Mouse (Mus musculus) layer of hippocampus, postnatal 36 days (tissue): ENCODE data around the gene Pik3c2b. TPM values are rescaled to one million over a fixed set of nuclear protein-coding genes. Genes with fewer than 3 reads are reported as not detected.
A peak's percentile ranks its signal among the peaks of the same experiment; 100 is the strongest.

ENCODE experiments used
- DNase-seq, 2 experiments: peaks; one replicate each; pipeline ENCODE4 v3.0.0; 2022
- total RNA-seq, 2 experiments: library from RNA; stranded (reverse); gene quantifications; 2 replicates each; pipeline ENCODE4 v1.2.3; 2021

The Pik3c2b gene
- total RNA-seq, 2 experiments from 2014 or later: 14.7 to 16.2 TPM

- peak; percentile 64 to 78 for DNase-seq
Measured at GRCm38 (mm10) chr1:133100980-133101798, 55.7 kb downstream of the Pik3c2b start.

DNA sequence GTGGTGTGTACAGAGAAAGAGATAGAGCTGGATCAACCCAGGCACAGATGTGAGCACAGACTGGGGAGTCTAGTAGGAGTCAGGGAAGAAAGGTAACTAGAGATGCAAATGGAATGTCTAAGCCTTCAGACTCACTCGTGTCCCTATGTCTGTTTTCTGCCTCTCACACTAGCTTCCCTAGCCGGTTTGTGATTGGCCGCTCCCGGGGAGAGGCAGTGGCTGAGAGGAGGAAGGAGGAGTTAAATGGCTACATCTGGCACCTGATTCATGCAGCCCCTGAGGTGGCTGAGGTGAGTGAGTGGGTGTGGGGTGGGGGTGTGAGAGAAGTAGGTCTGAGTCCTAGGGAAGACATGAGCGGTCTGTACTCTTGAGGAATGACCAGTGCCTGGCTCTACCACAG, 56.6 kb downstream of the Pik3c2b start:
- DNase-seq: no peak

GRCm38 (mm10) chr1:133103315-133103714, 57.8 kb downstream of the Pik3c2b start:
- no peak for DNase-seq

GRCm38 (mm10) chr1:133103871-133104270, 58.4 kb downstream of the Pik3c2b start:
- no peak for DNase-seq

GRCm38 (mm10) chr1:133116108-133116507, 70.6 kb downstream of the Pik3c2b start:
- DNase-seq: no peak

DNA sequence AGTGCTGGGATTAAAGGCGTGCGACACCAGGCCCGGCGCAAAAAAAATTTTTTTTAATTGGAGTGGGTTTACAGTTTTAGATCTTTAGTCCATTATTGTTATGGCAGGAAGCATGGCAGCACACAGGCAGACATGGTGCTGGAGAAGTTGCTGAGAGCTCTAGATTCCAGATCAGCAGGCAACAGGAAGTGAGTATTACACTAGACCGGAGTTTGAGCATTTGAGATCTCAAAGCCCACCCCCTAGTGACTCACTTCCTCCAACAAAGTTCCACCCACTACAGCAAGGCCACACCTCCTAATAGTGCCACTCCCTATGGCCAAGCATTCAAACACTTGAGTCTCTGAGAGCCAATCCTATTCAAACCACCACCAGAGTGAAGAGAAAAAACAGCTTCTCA, 72.7 kb downstream of the Pik3c2b start:
- DNase-seq: no peak

DNA sequence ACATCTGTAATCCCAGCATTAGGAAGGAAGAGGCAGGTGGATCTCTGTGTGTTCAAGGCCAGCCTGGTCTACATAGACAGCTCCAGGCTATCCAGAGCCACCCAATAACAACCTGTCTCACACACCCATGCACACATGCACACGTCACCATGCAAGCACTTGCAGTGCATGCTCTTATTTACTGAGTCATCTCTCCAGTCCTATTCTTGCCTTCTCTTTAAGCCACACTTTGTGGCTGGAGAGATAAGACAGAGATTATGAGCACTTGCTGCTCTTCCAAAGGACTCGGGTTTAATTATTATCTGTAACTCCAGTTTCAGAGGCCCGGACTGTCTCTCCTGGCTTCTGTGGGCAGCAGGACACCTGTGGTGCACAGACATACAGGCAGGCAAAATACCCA, 73.4 kb downstream of the Pik3c2b start:
- DNase-seq: no peak

DNA sequence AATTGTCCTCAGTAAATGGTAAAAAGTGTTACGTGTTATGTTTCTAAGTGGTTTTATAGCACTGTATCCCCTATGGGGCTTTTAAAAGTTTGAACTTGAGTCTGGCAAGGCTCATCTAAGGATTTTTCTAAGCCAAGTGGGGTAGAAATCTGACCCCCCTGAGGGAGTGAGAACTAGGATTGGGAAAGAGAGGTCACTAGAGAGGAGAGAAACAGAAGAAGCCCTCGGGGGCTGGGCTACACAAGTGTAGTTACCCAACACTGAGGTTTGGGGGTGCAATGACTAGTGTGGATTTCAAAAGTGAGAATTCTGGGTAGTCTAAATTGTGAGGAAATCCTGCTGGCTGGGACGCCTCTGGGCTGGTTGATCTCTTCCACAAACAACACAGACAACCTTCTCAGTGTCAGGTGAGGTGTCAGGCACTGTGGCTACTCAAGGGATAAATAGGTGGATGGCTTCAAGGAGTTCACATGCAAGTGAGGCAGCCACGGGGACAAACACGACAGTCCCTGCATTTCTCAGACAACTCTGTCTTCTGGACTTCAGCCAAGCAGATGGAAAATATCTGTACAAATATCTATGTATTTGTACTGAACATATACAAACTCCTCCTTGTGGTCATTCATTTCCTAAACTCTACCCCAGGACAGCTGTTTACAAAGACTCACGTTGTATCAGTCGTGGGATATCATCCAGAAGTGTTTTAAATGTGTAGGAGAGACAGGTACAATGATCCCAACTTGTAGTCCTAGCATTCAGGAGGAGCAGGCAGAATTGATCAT, 74.7 kb downstream of the Pik3c2b start:
- no peak for DNase-seq

GRCm38 (mm10) chr1:133121246-133121645, 75.8 kb downstream of the Pik3c2b start:
- DNase-seq: no peak

DNA sequence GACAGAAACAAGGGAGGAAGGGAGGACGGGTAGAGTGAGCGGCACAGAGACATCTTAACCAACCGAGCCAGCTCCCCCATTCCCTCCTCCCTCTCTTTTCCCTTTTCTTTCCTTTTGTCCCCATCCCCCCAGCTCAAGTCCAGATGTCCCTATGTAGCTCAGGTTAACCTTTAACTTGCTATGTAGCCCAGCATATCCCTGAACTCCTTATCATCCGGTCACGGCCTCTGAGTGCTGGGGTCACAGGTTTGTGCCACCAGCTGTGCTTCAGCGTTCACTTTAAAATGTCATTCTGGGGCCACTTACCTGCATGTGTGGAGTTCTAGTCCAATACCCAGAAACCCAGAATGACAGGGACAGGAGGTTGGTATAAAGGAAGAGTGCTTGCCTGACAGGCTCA, 78.7 kb downstream of the Pik3c2b start:
- DNase-seq: no peak

- DNase-seq: no peak
Measured at GRCm38 (mm10) chr1:133125640-133126364, 80.3 kb downstream of the Pik3c2b start.

GRCm38 (mm10) chr1:133126365-133126740, 80.9 kb downstream of the Pik3c2b start:
- DNase-seq: no peak

DNA sequence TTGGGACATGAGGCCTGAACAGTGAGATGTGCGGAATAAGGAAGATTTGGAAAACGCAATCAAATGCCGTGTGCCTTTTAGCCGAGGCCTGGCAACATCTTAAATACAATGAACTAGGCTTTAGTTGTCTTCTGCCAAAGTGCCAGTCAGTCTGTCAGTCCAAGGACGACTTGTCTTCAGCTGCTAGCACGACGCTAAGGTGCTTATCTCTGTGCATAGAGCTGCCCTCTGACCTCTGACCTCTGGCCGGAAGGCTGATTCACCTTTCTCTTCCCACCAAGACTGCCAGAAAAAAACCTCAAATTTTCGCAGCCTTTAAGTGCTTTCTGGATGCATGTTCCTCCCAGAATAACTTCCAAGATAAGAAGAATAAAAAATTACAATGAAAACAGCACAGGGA, 81.9 kb downstream of the Pik3c2b start:
- DNase-seq: no peak

DNA sequence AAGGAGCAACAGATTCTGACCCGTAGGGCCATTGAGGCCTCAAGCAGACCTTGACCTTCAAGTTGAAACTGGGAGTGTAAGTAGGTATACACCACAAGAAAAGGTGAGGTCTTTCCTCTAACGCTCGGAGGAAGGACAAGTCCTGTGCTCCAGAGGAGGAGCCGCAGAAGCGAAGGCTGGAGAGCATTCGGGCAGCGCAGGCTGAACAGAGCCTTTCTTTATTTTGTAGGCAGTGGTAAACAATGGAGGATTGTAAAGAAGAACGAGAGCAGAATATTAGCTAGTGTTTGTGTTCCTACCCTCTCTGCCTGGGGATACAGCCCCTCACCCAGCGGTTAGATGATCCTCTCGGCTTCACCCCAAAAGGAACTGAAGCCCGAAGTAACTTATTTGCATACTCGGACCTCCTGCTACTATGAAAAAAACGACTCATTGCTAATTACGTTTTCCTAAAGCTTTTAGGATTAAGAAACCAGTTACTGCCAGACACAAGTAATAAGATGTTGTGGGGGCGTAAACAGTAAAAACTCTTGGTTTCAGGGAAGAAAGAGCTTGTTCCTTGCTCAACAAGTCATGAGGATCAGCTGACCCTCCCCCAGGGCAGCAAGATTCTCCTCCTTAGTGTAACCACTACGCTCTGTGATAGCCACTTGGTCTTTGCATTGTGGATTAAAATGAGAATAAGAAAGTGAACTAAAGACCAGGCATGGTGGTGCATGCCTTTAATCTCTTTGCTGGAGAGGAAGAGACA, 84.2 kb downstream of the Pik3c2b start:
- DNase-seq: no peak

- DNase-seq: peak; percentile 99 to 100
Measured at GRCm38 (mm10) chr1:133130638-133131560, 85.4 kb downstream of the Pik3c2b start, which contains the start of gene Ppp1r15b. TSS of gene Ppp1r15b (plus strand) at chr1:133131143.

GRCm38 (mm10) chr1:133131561-133131905, 86.1 kb downstream of the Pik3c2b start:
- no peak for DNase-seq

DNA sequence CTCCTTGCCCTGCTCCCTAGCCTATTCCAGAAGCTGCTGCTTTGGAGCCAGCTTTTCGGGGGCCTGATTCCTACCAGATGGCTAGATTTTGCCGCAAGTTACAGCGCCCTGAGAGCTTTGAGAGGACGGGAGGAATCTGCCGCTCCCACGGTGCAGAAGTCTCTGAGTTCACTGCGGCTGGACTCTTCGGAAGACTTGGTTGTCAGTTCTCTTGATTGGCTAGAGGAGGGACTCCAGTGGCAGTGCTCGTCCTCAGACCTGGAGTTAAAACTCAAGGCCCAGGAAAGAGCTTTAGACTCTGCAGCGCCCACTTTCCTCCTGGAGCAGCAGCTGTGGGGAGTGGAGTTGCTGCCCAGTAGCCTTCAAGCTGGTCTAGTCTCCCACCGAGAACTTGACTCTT, 86.5 kb downstream of the Pik3c2b start:
- no peak for DNase-seq

GRCm38 (mm10) chr1:133132388-133133326, 87.2 kb downstream of the Pik3c2b start:
- no peak for DNase-seq

GRCm38 (mm10) chr1:133133425-133133824, 88.0 kb downstream of the Pik3c2b start:
- no peak for DNase-seq

DNA sequence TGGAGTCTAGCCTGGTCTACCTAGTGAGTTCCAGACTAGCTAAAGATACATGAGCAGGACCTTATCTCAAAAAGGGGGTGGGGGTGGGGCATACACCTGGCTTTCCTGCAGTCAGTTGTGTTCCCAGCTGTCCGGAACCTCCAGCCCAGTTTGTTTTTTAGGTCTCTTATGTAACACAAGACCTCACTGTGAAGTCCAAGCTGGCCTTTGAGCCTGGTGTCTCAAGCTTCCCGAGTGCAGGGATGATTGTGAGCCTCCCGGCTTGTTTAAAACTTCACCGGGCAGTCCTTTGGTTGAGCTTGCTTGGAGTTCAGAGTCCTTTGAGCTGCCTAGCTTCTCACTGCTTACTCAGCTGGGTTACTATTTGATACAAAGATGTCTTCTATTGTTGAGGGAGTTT, 88.6 kb downstream of the Pik3c2b start:
- DNase-seq: no peak
